Mouse (Mus musculus): ENCODE data around the gene Gm20696.

The Gm20696 gene

GRCm38 (mm10) chr6:99368118-99368753, 298.4 kb downstream of the Gm20696 start:
- no peak for DNase-seq (ENCODE audit: extremely low read depth, low read depth, low spot score)

GRCm38 (mm10) chr6:99364545-99364944, 302.1 kb downstream of the Gm20696 start:
- DNase-seq (ENCODE audit: extremely low read depth, low read depth, low spot score): no peak

- no peak for DNase-seq (ENCODE audit: extremely low read depth, low read depth, low spot score)
Observed at GRCm38 (mm10) chr6:99360581-99360980, 306.0 kb downstream of the Gm20696 start.

- DNase-seq (ENCODE audit: extremely low read depth, low read depth, low spot score): no peak
Observed at GRCm38 (mm10) chr6:99359765-99360499, 306.7 kb downstream of the Gm20696 start.

- DNase-seq (ENCODE audit: extremely low read depth, low read depth, low spot score): no peak
Observed at GRCm38 (mm10) chr6:99359036-99359698, 307.4 kb downstream of the Gm20696 start.

GRCm38 (mm10) chr6:99357931-99358330, 308.7 kb downstream of the Gm20696 start:
- DNase-seq (ENCODE audit: extremely low read depth, low read depth, low spot score): no peak

- no peak for DNase-seq (ENCODE audit: extremely low read depth, low read depth, low spot score)
Observed at GRCm38 (mm10) chr6:99354338-99354737, 312.3 kb downstream of the Gm20696 start.

- no peak for DNase-seq (ENCODE audit: extremely low read depth, low read depth, low spot score)
Observed at GRCm38 (mm10) chr6:99353441-99353840, 313.2 kb downstream of the Gm20696 start.

- DNase-seq (ENCODE audit: extremely low read depth, low read depth, low spot score): no peak
Observed at GRCm38 (mm10) chr6:99350566-99350965, 316.0 kb downstream of the Gm20696 start.

- no peak for DNase-seq (ENCODE audit: extremely low read depth, low read depth, low spot score)
Observed at GRCm38 (mm10) chr6:99350156-99350555, 316.4 kb downstream of the Gm20696 start.

GRCm38 (mm10) chr6:99347836-99348235, 318.8 kb downstream of the Gm20696 start:
- DNase-seq (ENCODE audit: extremely low read depth, low read depth, low spot score): no peak

GRCm38 (mm10) chr6:99344966-99345365, 321.6 kb downstream of the Gm20696 start:
- no peak for DNase-seq (ENCODE audit: extremely low read depth, low read depth, low spot score)

- no peak for DNase-seq (ENCODE audit: extremely low read depth, low read depth, low spot score)
Observed at GRCm38 (mm10) chr6:99344357-99344756, 322.2 kb downstream of the Gm20696 start.

- no peak for DNase-seq (ENCODE audit: extremely low read depth, low read depth, low spot score)
Observed at GRCm38 (mm10) chr6:99343815-99344214, 322.8 kb downstream of the Gm20696 start.

GRCm38 (mm10) chr6:99342416-99342815, 324.2 kb downstream of the Gm20696 start:
- DNase-seq (ENCODE audit: extremely low read depth, low read depth, low spot score): no peak

- DNase-seq (ENCODE audit: extremely low read depth, low read depth, low spot score): no peak
Observed at GRCm38 (mm10) chr6:99340902-99341301, 325.7 kb downstream of the Gm20696 start.

GRCm38 (mm10) chr6:99339986-99340721, 326.4 kb downstream of the Gm20696 start:
- DNase-seq (ENCODE audit: extremely low read depth, low read depth, low spot score): no peak

GRCm38 (mm10) chr6:99339343-99339620, 327.3 kb downstream of the Gm20696 start:
- DNase-seq (ENCODE audit: extremely low read depth, low read depth, low spot score): no peak

GRCm38 (mm10) chr6:99338593-99339342, 327.8 kb downstream of the Gm20696 start:
- DNase-seq (ENCODE audit: extremely low read depth, low read depth, low spot score): no peak

- no peak for DNase-seq (ENCODE audit: extremely low read depth, low read depth, low spot score)
Observed at GRCm38 (mm10) chr6:99338174-99338573, 328.4 kb downstream of the Gm20696 start.

GRCm38 (mm10) chr6:99337575-99337974, 329.0 kb downstream of the Gm20696 start:
- no peak for DNase-seq (ENCODE audit: extremely low read depth, low read depth, low spot score)

All from fat pad, adult 2 months (tissue).